Mouse (Mus musculus): Measurements from ENCODE around the gene Klhl2. TPM values are rescaled to one million over a fixed set of nuclear protein-coding genes. Genes with fewer than 3 reads are reported as not detected.

The Klhl2 gene
- total and polyA plus RNA-seq, 3 experiments, result 11.5 to 12.1 TPM; not detected in 1

DNA sequence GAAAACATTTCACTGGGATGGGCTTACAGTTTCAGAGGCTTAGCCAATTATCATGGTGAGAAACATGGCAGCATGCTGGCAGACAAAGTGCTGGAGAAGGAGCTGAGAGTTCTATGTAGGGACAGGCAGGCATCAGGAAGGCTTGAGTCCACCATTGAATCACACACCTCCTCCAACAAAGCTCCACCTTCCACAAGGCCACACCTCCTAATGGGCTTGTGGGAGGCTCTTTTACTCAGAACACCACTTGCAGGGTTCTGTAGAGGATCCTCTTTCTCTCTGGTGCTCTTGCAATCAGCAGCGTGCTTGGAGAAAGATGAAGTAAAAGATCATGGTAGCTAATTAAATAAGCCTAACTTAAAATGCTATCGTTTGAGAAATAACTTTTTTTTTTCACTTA lies 63.0 kb downstream of the Klhl2 start:
- Histone ChIP-seq H3K36me3 (ENCODE audit: control insufficient read depth in 1 of 2, insufficient read depth in 2 of 2, low read length in 2 of 2) (peaks cover 0 to 40% of the 10 kb centered on the region in 2 experiments; a peak in 2 of 4 replicates), H3K79me2 (ENCODE audit: control insufficient read depth, insufficient read depth, low read length, poor library complexity) (no peaks in the 10 kb centered on the region), H3K4me1 (ENCODE audit: control insufficient read depth in 1 of 2, insufficient read depth in 2 of 2, low read length in 2 of 2) (peaks cover 13 to 35% of the 10 kb centered on the region in 2 experiments), H3K9ac (ENCODE audit: control insufficient read depth, low read depth, low read length, poor library complexity, severe bottlenecking) (no peak overlapping the region), H3K9me3 (replicated peaks; ENCODE audit: insufficient read depth, low read length) (no peaks in the 10 kb centered on the region), H3K27me3 (ENCODE audit: control insufficient read depth in 1 of 2, insufficient read depth in 2 of 2, low read length in 2 of 2) (no peaks in the 10 kb centered on the region), H3K27ac (ENCODE audit: control insufficient read depth, low read depth, low read length) (no peak overlapping the region), H3K4me3 (ENCODE audit: control insufficient read depth in 1 of 2, insufficient read depth in 1 of 2, low read depth in 2 of 2, low read length in 2 of 2) (no peak overlapping the region)
- DNase-seq (ENCODE audit: low read depth, low spot score), result peak; percentile 52
- TF ChIP-seq MEF2A (IDR thresholded peaks at IDR 0.05; ENCODE audit: extremely low read depth, insufficient replicate concordance, low read depth, low read length, poor library complexity, severe bottlenecking) (no peak), NELFE (IDR thresholded peaks at IDR 0.05; ENCODE audit: low read depth, low read length) (no peak), MAX (IDR thresholded peaks at IDR 0.05; ENCODE audit: low read length) (no peak), KAT2A (conservative IDR thresholded peaks at IDR 0.05; ENCODE audit: low read depth, low read length) (no peak), GABPA (IDR thresholded peaks at IDR 0.05; ENCODE audit: low read depth, low read length) (no peak), HCFC1 (IDR thresholded peaks at IDR 0.05; ENCODE audit: low read depth, low read length) (no peak), MAFK (IDR thresholded peaks at IDR 0.05; ENCODE audit: borderline replicate concordance, low read depth, low read length) (no peak), BHLHE40 (IDR thresholded peaks at IDR 0.05; ENCODE audit: borderline replicate concordance, low read depth, low read length) (no peak), SIN3A (IDR thresholded peaks at IDR 0.05; ENCODE audit: low read length) (no peak), CTCF (IDR thresholded peaks at IDR 0.05 in 2 of 3, conservative IDR thresholded peaks at IDR 0.05 in 1 of 3; ENCODE audit: control insufficient read depth in 1 of 3, insufficient read depth in 1 of 3, low read depth in 2 of 3, low read length in 3 of 3, poor library complexity in 1 of 3, severe bottlenecking in 1 of 3) (no peak), GATA1 (IDR thresholded peaks at IDR 0.05; ENCODE audit: low read depth, low read length) (no peak), TCF12 (IDR thresholded peaks at IDR 0.05; ENCODE audit: low read depth, low read length) (no peak), ETS1 (IDR thresholded peaks at IDR 0.05; ENCODE audit: low read depth, low read length) (no peak), ZC3H11A (IDR thresholded peaks at IDR 0.05; ENCODE audit: low read depth, low read length) (no peak), CHD1 (IDR thresholded peaks at IDR 0.05; ENCODE audit: low read depth, low read length) (no peak), EP300 (IDR thresholded peaks at IDR 0.05; ENCODE audit: low read depth in 1 of 2, low read length in 2 of 2) (no peak), POLR2AphosphoS5 (IDR thresholded peaks at IDR 0.05; ENCODE audit: borderline replicate concordance, low read depth, low read length) (no peak)

DNA sequence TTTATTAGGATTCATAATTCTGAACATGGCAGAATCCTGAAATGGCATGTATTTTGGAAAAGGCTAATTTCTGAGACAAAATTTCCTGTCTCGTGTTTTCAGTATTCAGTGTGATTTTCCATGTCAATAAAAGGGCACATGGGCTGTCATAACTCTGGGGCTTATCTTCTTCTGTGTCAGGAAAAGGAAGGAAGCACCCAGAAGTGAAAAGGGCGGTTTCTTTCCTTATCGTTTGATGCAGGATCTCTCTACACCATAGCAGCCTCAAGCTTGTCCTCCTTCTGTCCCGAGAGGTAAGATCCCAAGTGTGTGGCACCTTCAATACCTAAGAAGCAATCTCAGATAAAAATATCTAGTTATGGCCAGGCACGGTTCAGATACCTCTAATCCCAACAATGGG lies 65.6 kb downstream of the Klhl2 start:
- no peaks in the 10 kb centered on the region for H3K79me2 ChIP-seq (ENCODE audit: control insufficient read depth, insufficient read depth, low read length, poor library complexity)
- peaks cover 0 to 43% of the 10 kb centered on the region in 2 experiments; a peak in 2 of 4 replicates for H3K36me3 ChIP-seq (ENCODE audit: control insufficient read depth in 1 of 2, insufficient read depth in 2 of 2, low read length in 2 of 2)
- H3K9ac ChIP-seq (ENCODE audit: control insufficient read depth, low read depth, low read length, poor library complexity, severe bottlenecking), result no peak overlapping the region
- H3K27ac ChIP-seq (ENCODE audit: control insufficient read depth, low read depth, low read length), result peak overlapping the region; percentile 9; the same call in 1 of the 2 replicates
- H3K4me3 ChIP-seq (ENCODE audit: control insufficient read depth in 1 of 2, insufficient read depth in 1 of 2, low read depth in 2 of 2, low read length in 2 of 2), result no peak overlapping the region
- H3K27me3 ChIP-seq (ENCODE audit: control insufficient read depth in 1 of 2, insufficient read depth in 2 of 2, low read length in 2 of 2), result no peaks in the 10 kb centered on the region
- H3K4me1 ChIP-seq (ENCODE audit: control insufficient read depth in 1 of 2, insufficient read depth in 2 of 2, low read length in 2 of 2), result peaks cover 13 to 37% of the 10 kb centered on the region in 2 experiments
- peak; percentile 57 for DNase-seq (ENCODE audit: low read depth, low spot score)
- no peaks in the 10 kb centered on the region for H3K9me3 ChIP-seq (replicated peaks; ENCODE audit: insufficient read depth, low read length)
- TF ChIP-seq ZC3H11A (IDR thresholded peaks at IDR 0.05; ENCODE audit: low read depth, low read length) (no peak), UBTF (IDR thresholded peaks at IDR 0.05; ENCODE audit: borderline replicate concordance, insufficient read depth, low read depth, low read length) (no peak), TCF12 (IDR thresholded peaks at IDR 0.05; ENCODE audit: low read depth, low read length) (peak; percentile 87), ZNF384 (IDR thresholded peaks at IDR 0.05; ENCODE audit: low read depth, low read length) (no peak), USF1 (IDR thresholded peaks at IDR 0.05; ENCODE audit: low read depth, low read length) (peak; percentile 39; the same call in 1 of the 2 replicates), MXI1 (IDR thresholded peaks at IDR 0.05; ENCODE audit: low read depth, low read length) (peak; percentile 79), E2F4 (IDR thresholded peaks at IDR 0.05; ENCODE audit: borderline replicate concordance, low read depth, low read length) (no peak), MYC (IDR thresholded peaks at IDR 0.05; ENCODE audit: low read depth, low read length) (peak; percentile 79; the same call in 1 of the 2 replicates), TBP (IDR thresholded peaks at IDR 0.05; ENCODE audit: low read depth, low read length) (no peak), RCOR1 (IDR thresholded peaks at IDR 0.05; ENCODE audit: low read depth, low read length) (peak; percentile 91), MYB (IDR thresholded peaks at IDR 0.05; ENCODE audit: low read depth, low read length) (0 out of 2 replicates have a peak, but pooled peaks have one; percentile 30), POLR2A (IDR thresholded peaks at IDR 0.05; ENCODE audit: control insufficient read depth in 1 of 2, insufficient read depth in 1 of 2, low read depth in 1 of 2, low read length in 2 of 2, poor library complexity in 1 of 2) (no peak), MAZ (IDR thresholded peaks at IDR 0.05; ENCODE audit: low read depth, low read length) (no peak), TAL1 (IDR thresholded peaks at IDR 0.05; ENCODE audit: low read length) (peak; percentile 49), MEF2A (IDR thresholded peaks at IDR 0.05; ENCODE audit: extremely low read depth, insufficient replicate concordance, low read depth, low read length, poor library complexity, severe bottlenecking) (no peak), POLR2AphosphoS2 (IDR thresholded peaks at IDR 0.05; ENCODE audit: low read length) (no peak), CTCF (IDR thresholded peaks at IDR 0.05 in 2 of 3, conservative IDR thresholded peaks at IDR 0.05 in 1 of 3; ENCODE audit: control insufficient read depth in 1 of 3, insufficient read depth in 1 of 3, low read depth in 2 of 3, low read length in 3 of 3, poor library complexity in 1 of 3, severe bottlenecking in 1 of 3) (no peak), CHD1 (IDR thresholded peaks at IDR 0.05; ENCODE audit: low read depth, low read length) (no peak), HCFC1 (IDR thresholded peaks at IDR 0.05; ENCODE audit: low read depth, low read length) (0 out of 2 replicates have a peak, but pooled peaks have one; percentile 33), ETS1 (IDR thresholded peaks at IDR 0.05; ENCODE audit: low read depth, low read length) (peak; percentile 76)
